Mouse (Mus musculus): ENCODE results near the gene Csn3.

DNA sequence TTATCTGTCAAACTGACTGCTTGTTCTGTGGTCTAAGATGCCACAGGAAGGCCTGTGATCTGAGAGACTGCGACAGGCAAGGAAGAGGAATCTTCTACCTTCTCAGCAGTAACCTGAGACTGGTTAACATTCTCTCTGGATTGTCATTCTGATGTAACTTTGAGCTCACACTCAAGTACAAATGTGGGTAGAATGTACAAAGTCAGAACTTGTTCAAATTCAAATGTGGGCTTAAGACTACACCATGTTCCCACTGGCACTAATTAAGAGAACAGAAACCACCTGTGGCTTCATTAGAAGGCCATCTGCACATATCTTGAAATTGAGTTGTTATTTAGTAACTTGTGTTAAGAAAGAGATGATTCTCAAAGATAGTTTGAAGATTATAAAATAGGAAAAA, 6.2 kb downstream of the Csn3 start:
- no peak for TF ChIP-seq CTCF (IDR thresholded peaks at IDR 0.05; ENCODE audit: borderline replicate concordance, insufficient read depth, low read length)
- TF ChIP-seq POLR2A (IDR thresholded peaks at IDR 0.05; ENCODE audit: low read depth, low read length) = no peak

Measured in embryonic fibroblast, embryonic 13.5 days (primary cell).